Mouse (Mus musculus) left cerebral cortex, postnatal 36 days (tissue): ENCODE measurements at regions not wholly inside any gene's neighbourhood (a gene's known extent, or its start where the extent isn't known, plus 50 kb on each side); places are given as distances from the start of the nearest gene placed in this dataset.

ENCODE experiments used
- DNase-seq, 2 experiments: peaks; one replicate each; pipeline ENCODE4 v3.0.0; 2021 to 2022; ENCODE audit warnings: low spot score in 2 of 2, mixed read lengths in 1 of 2
- intact Hi-C: fragments of 180-260 bp; cut with DNase I; formaldehyde crosslinking; loops from one replicate; pipeline ENCODE4 v1.15.1; 2025

DNA sequence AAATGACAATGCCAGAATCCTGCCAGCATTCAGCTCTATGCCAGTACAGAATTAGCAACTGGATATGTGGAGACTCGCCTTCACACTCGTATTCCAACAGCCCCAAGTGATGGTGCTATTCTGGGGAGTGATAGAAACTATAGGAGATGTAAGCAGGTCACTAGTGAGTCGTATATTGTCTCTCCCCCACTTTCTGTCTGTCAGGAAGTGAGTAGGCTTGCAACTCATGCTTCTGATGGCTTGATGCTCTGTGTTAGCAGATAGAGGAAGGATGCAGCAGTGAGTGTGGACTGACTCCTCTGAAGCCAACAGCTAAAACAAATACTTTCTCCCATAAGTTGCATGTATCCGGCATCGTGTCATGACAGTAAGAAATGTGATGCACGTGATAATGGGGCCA is 52.0 kb upstream of the 4933409G03Rik start:
- intact Hi-C loops = loop anchor here (10.0 kb wide), 1 partner anchor 165 kb away; no protein-coding TSS in a partner anchor
- DNase-seq = no peak

DNA sequence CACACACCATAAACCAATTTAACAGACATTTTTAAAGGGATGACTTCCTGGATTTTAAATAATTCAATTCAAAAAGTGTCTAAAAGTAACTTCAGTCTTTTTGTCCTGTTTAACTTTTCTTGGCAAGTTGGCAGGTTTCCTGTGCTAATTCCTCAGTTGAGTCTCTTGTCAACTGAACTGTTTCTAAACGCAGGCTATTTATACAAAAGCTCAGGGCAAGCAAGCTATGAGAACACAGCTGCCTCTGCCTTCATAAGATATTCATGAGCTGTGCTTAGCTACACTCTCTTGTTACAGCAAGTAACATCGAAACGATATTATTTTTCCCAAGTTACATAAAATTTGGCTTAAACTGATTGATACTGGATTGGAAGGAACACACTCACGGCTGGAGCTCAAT is 51.1 kb upstream of the 4933409G03Rik start:
- intact Hi-C loops = loop anchor here (10.0 kb wide), 1 partner anchor 166 kb away; no protein-coding TSS in a partner anchor

More for the DNA sequence above, 51.1 kb upstream of the 4933409G03Rik start:
- DNase-seq = no peak
